In the genomic region with DNA sequence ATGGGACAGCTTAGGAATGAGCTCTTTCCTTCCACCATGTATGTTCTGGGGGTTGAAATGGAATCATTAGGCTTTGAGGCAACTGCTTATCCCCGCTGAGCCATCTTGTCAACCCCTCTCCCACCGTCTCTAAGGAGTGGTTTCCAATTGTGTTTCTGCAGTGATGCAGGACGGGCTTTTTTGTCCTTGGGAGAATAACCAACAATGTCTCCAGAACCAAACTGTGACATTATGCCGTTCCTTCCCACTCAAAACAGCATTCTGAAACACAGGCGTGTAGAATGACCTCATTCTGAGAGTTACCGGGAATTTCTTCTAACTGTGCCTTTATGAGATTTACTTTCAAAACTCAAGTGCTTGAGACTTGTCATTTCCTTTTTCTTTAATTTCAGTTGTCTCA, we compare ENCODE assay signal across 16 mouse cellular contexts. TPM values are rescaled to one million over a fixed set of nuclear protein-coding genes. Genes with fewer than 3 reads are reported as not detected.
A peak's percentile ranks its signal among the peaks of the same experiment; 100 is the strongest.
DNase-seq lines count a peak whose midpoint lies in the region; ATAC-seq and TF ChIP-seq lines count a peak whose summit lies in the region.
"Had no signal": no experiment of that assay in that cellular context is flagged by ENCODE, and none has a peak within 500 bp of the region (broad histone marks: within the 10 kb centered on the region; RNA-seq: fewer than 3 reads in every experiment).

No protein-coding gene starts in this region.

- 0 out of 2 replicates have a peak overlapping the region, but pooled peaks have one; percentile 43 for H3K4me2 ChIP-seq in forebrain, embryonic 12.5 days
- H3K4me2 ChIP-seq in forebrain, postnatal 0 days (ENCODE audit: low read depth): no peak overlapping the region
- H3K4me2 ChIP-seq in CH12.LX (ENCODE audit: insufficient read depth, low read depth, poor library complexity, severe bottlenecking): no peak overlapping the region
- H3K4me2 ChIP-seq in embryonic facial prominence, embryonic 14.5 days (ENCODE audit: low read depth, low read length): no peak overlapping the region
- H3K4me2 ChIP-seq in hindbrain, postnatal 0 days (ENCODE audit: low read depth, low read length): no peak overlapping the region
- H3K4me2 ChIP-seq: heart, embryonic 13.5 days; kidney, embryonic 15.5 days had no signal

- H3K27ac ChIP-seq in forebrain, embryonic 12.5 days: peak overlapping the region; percentile 90
- no peak overlapping the region for H3K27ac ChIP-seq in forebrain, postnatal 0 days (ENCODE audit: low read depth, low read length)
- no peak overlapping the region for H3K27ac ChIP-seq in CH12.LX (ENCODE audit: insufficient read depth, low read depth)
- peak overlapping the region; percentile 39; the same call in 1 of the 2 replicates for H3K27ac ChIP-seq in embryonic facial prominence, embryonic 14.5 days (replicated peaks; ENCODE audit: low read depth, low read length)
- H3K27ac ChIP-seq in hindbrain, postnatal 0 days: no peak overlapping the region; the same call in 1 of the 2 replicates
- H3K27ac ChIP-seq: kidney, embryonic 15.5 days had no signal

- no peak overlapping the region for H3K4me3 ChIP-seq in forebrain, embryonic 12.5 days (replicated peaks)
- H3K4me3 ChIP-seq in forebrain, postnatal 0 days (ENCODE audit: low read depth, low read length): no peak overlapping the region
- H3K4me3 ChIP-seq in CH12.LX (replicated peaks in 1 of 3; ENCODE audit: low read depth in 2 of 3, low read length in 2 of 3, poor library complexity in 1 of 3): no peak overlapping the region
- H3K4me3 ChIP-seq in embryonic facial prominence, embryonic 14.5 days (ENCODE audit: low read depth, low read length): no peak overlapping the region
- H3K4me3 ChIP-seq in hindbrain, postnatal 0 days (ENCODE audit: low read length): no peak overlapping the region
- H3K4me3 ChIP-seq: heart, embryonic 13.5 days; hindbrain, embryonic 15.5 days; kidney, embryonic 15.5 days had no signal

- DNase-seq in forebrain, postnatal 0 days: no peak
- no peak for DNase-seq in CH12.LX (ENCODE audit: extremely low read depth)
- DNase-seq in embryonic facial prominence, embryonic 14.5 days (ENCODE audit: low spot score): no peak
- DNase-seq in hindbrain, postnatal 0 days (ENCODE audit: low spot score): no peak
- DNase-seq in spleen, postnatal 36 days (ENCODE audit: low spot score in 2 of 2): no peak
- no peak for DNase-seq in kidney, postnatal 10 days
- no peak for DNase-seq in layer of hippocampus, adult 11-12 months (ENCODE audit: low spot score)
- DNase-seq: B cell, adult 2 months; cerebellum, postnatal 10 days; gastrocnemius, postnatal 10 days; lung, postnatal 4 days; thymus, adult 2 months had no signal

- H3K9me3 ChIP-seq in forebrain, embryonic 12.5 days: no peaks in the 10 kb centered on the region
- H3K9me3 ChIP-seq in forebrain, postnatal 0 days (ENCODE audit: low read length): no peaks in the 10 kb centered on the region
- peaks cover 2% of the 10 kb centered on the region for H3K9me3 ChIP-seq in CH12.LX (replicated peaks; ENCODE audit: low read length)
- 0 out of 2 replicates have a peak, but pooled peaks cover 3% of the 10 kb centered on the region for H3K9me3 ChIP-seq in embryonic facial prominence, embryonic 14.5 days (ENCODE audit: control insufficient read depth, low read length)
- no peaks in the 10 kb centered on the region for H3K9me3 ChIP-seq in hindbrain, postnatal 0 days (ENCODE audit: low read length)
- H3K9me3 ChIP-seq: hindbrain, embryonic 15.5 days; kidney, embryonic 15.5 days had no signal

- TF ChIP-seq CTCF in forebrain, postnatal 0 days (IDR thresholded peaks at IDR 0.05; ENCODE audit: low read depth): no peak
- TF ChIP-seq CTCF in CH12.LX (conservative IDR thresholded peaks at IDR 0.05 in 1 of 2, IDR thresholded peaks at IDR 0.05 in 1 of 2; ENCODE audit: low read depth in 2 of 2, low read length in 2 of 2): no peak
- TF ChIP-seq CTCF in hindbrain, postnatal 0 days (IDR thresholded peaks at IDR 0.05; ENCODE audit: low read depth): no peak

- H3K9ac ChIP-seq in forebrain, embryonic 12.5 days: no peak overlapping the region
- no peak overlapping the region for H3K9ac ChIP-seq in forebrain, postnatal 0 days
- H3K9ac ChIP-seq in CH12.LX (ENCODE audit: insufficient read depth, low read depth): no peak overlapping the region
- no peak overlapping the region for H3K9ac ChIP-seq in embryonic facial prominence, embryonic 14.5 days (ENCODE audit: low read depth, low read length)
- H3K9ac ChIP-seq in hindbrain, postnatal 0 days (replicated peaks; ENCODE audit: low read length): no peak overlapping the region
- H3K9ac ChIP-seq: heart, embryonic 13.5 days; hindbrain, embryonic 15.5 days; kidney, embryonic 15.5 days had no signal

- H3K36me3 ChIP-seq in forebrain, embryonic 12.5 days (replicated peaks): no peaks in the 10 kb centered on the region
- no peaks in the 10 kb centered on the region for H3K36me3 ChIP-seq in forebrain, postnatal 0 days (ENCODE audit: insufficient read depth)
- no peaks in the 10 kb centered on the region for H3K36me3 ChIP-seq in CH12.LX (replicated peaks in 1 of 2; ENCODE audit: control insufficient read depth in 1 of 2, insufficient read depth in 1 of 2, low read length in 1 of 2)
- no peaks in the 10 kb centered on the region for H3K36me3 ChIP-seq in embryonic facial prominence, embryonic 14.5 days (ENCODE audit: control insufficient read depth, insufficient read depth, low read length)
- H3K36me3 ChIP-seq in hindbrain, postnatal 0 days (ENCODE audit: insufficient read depth, low read length): no peaks in the 10 kb centered on the region
- H3K36me3 ChIP-seq: heart, embryonic 13.5 days; hindbrain, embryonic 15.5 days; kidney, embryonic 15.5 days had no signal

- in situ Hi-C loops in CH12.LX (cut with MboI; ENCODE audit: low pct_ligation_motif_present, low pct_unique_long_range_greater_than_20kb, low sequenced_read_pairs): no loop called here

- no peaks in the 10 kb centered on the region for H3K27me3 ChIP-seq in forebrain, embryonic 12.5 days
- H3K27me3 ChIP-seq in forebrain, postnatal 0 days (ENCODE audit: insufficient read depth, low read length): no peaks in the 10 kb centered on the region
- H3K27me3 ChIP-seq in CH12.LX (replicated peaks): no peaks in the 10 kb centered on the region
- no peaks in the 10 kb centered on the region for H3K27me3 ChIP-seq in embryonic facial prominence, embryonic 14.5 days (replicated peaks; ENCODE audit: control insufficient read depth, insufficient read depth, low read length)
- no peaks in the 10 kb centered on the region for H3K27me3 ChIP-seq in hindbrain, postnatal 0 days (ENCODE audit: insufficient read depth, low read length)
- H3K27me3 ChIP-seq: heart, embryonic 13.5 days; hindbrain, embryonic 15.5 days; kidney, embryonic 15.5 days had no signal

- dilution Hi-C loops in CH12.LX (cut with MboI; ENCODE audit: extremely low pct_ligation_motif_present, extremely low pct_unique_long_range_greater_than_20kb, low sequenced_read_pairs): no loop called here

- TF ChIP-seq EP300 in CH12.LX (IDR thresholded peaks at IDR 0.05; ENCODE audit: low read length): no peak

- H3K79me2 ChIP-seq in CH12.LX (replicated peaks; ENCODE audit: control insufficient read depth, extremely low read depth, insufficient read depth, poor library complexity, severe bottlenecking): no peaks in the 10 kb centered on the region

- ATAC-seq in forebrain, embryonic 12.5 days (ENCODE audit: low FRiP score): peak; percentile 10; the same call in 1 of the 2 replicates
- no peak for ATAC-seq in forebrain, postnatal 0 days
- peak; percentile 3; the same call in 1 of the 2 replicates for ATAC-seq in embryonic facial prominence, embryonic 14.5 days (ENCODE audit: low read depth)
- ATAC-seq in hindbrain, postnatal 0 days: peak; percentile 8; the same call in 1 of the 2 replicates

- H3K4me1 ChIP-seq in forebrain, embryonic 12.5 days: peaks cover 31% of the 10 kb centered on the region
- peaks cover 10% of the 10 kb centered on the region for H3K4me1 ChIP-seq in forebrain, postnatal 0 days (ENCODE audit: insufficient read depth)
- peaks cover 9 to 10% of the 10 kb centered on the region in 2 experiments for H3K4me1 ChIP-seq in CH12.LX (ENCODE audit: control insufficient read depth in 1 of 2, insufficient read depth in 2 of 2)
- H3K4me1 ChIP-seq in embryonic facial prominence, embryonic 14.5 days (ENCODE audit: control insufficient read depth, insufficient read depth, low read length): peaks cover under 1% of the 10 kb centered on the region; the same call in 1 of the 2 replicates
- peaks cover 9% of the 10 kb centered on the region; the same call in 1 of the 2 replicates for H3K4me1 ChIP-seq in hindbrain, postnatal 0 days (ENCODE audit: insufficient read depth, low read length)
- H3K4me1 ChIP-seq: kidney, embryonic 15.5 days had no signal

- TF ChIP-seq RAD21 in CH12.LX (IDR thresholded peaks at IDR 0.05; ENCODE audit: low read depth, low read length): no peak

- whole genome bisulfite sequencing in forebrain, embryonic 12.5 days: 21% methylated on average over 6 of the region's 6 CpGs
- WGBS in forebrain, postnatal 0 days: 18% methylated on average over 6 of the region's 6 CpGs
- WGBS in embryonic facial prominence, embryonic 14.5 days: 76% methylated on average over 6 of the region's 6 CpGs
- WGBS in hindbrain, postnatal 0 days: 30% methylated on average over 6 of the region's 6 CpGs

- no peak for TF ChIP-seq POLR2A in CH12.LX (IDR thresholded peaks at IDR 0.05; ENCODE audit: low read depth, low read length)

RNA-seq across cellular contexts. Expression of a gene that starts 28.2 kb away (rescaled TPM):
- 3.7 TPM in 2 replicates for polyA plus RNA-seq in forebrain, embryonic 12.5 days (2016; fragmentation: Nextera tagmentation; extraction: Ambion mirVana)
- total RNA-seq in forebrain, postnatal 0 days (2014; rRNA removed): 16.1 and 20.8 TPM in 2 replicates
- 0.98 and 1.2 TPM in 2 replicates for polyA plus RNA-seq in forebrain, postnatal 0 days (2015; fragmentation: Nextera tagmentation; extraction: Ambion mirVana)
- total RNA-seq in CH12.LX (2012; rRNA removed) (2.4 and 3.2 TPM in 2 replicates), CH12.LX (2014; rRNA removed) (1.2 and 1.3 TPM in 2 replicates)
- polyA plus RNA-seq in CH12.LX (2012; ENCODE audit: insufficient read length, low read depth): 4.6 and 4.9 TPM in 2 replicates
- polyA plus RNA-seq in embryonic facial prominence, embryonic 14.5 days (2014; fragmentation: Nextera tagmentation; extraction: Ambion mirVana): 19.5 and 20.3 TPM in 2 replicates
- total RNA-seq in hindbrain, postnatal 0 days (2014; rRNA removed): 21.9 and 25.5 TPM in 2 replicates
- polyA plus RNA-seq in hindbrain, postnatal 0 days (2015; fragmentation: Nextera tagmentation; extraction: Ambion mirVana): 1.4 and 1.8 TPM in 2 replicates

RNA-seq across cellular contexts. Expression of a gene that starts 44.9 kb away (rescaled TPM):
- 37.2 and 45.3 TPM in 2 replicates for polyA plus RNA-seq in forebrain, embryonic 12.5 days (2016; fragmentation: Nextera tagmentation; extraction: Ambion mirVana)
- total RNA-seq in forebrain, postnatal 0 days (2014; rRNA removed): 17.1 and 19.6 TPM in 2 replicates
- 20.9 and 22.7 TPM in 2 replicates for polyA plus RNA-seq in forebrain, postnatal 0 days (2015; fragmentation: Nextera tagmentation; extraction: Ambion mirVana)
- total RNA-seq in CH12.LX (2012; rRNA removed) (21.8 and 25.3 TPM in 2 replicates), CH12.LX (2014; rRNA removed) (31.0 and 35.7 TPM in 2 replicates)
- 16.9 and 18.3 TPM in 2 replicates for polyA plus RNA-seq in CH12.LX (2012; ENCODE audit: insufficient read length, low read depth)
- polyA plus RNA-seq in embryonic facial prominence, embryonic 14.5 days (2014; fragmentation: Nextera tagmentation; extraction: Ambion mirVana): 48.1 and 52.3 TPM in 2 replicates
- total RNA-seq in hindbrain, postnatal 0 days (2014; rRNA removed): 19.1 and 44.5 TPM in 2 replicates
- 20.9 and 22.7 TPM in 2 replicates for polyA plus RNA-seq in hindbrain, postnatal 0 days (2015; fragmentation: Nextera tagmentation; extraction: Ambion mirVana)

Comparison
In these comparisons a context has a peak if more than half of its experiments do, and no peak if none do; other contexts are left out.
1. H3K27ac ChIP-seq: peak in forebrain, embryonic 12.5 days (single experiment) and embryonic facial prominence, embryonic 14.5 days (single experiment); none in forebrain, postnatal 0 days (single experiment), CH12.LX (single experiment) and hindbrain, postnatal 0 days (single experiment).